Mouse (Mus musculus) thymus, postnatal 25 days (tissue): ENCODE measurements around the gene Fbxw7.

Source experiments
- DNase-seq: peaks from one replicate; pipeline ENCODE4 v3.0.0; 2022

The Fbxw7 gene

GRCm38 (mm10) chr3:84814762-84815381 is at the start of gene Fbxw7:
Fbxw7 (plus strand) TSS chr3:84815268.
- DNase-seq, result no peak

- DNase-seq, result no peak
Measured at GRCm38 (mm10) chr3:84768940-84769339, 46.1 kb upstream of the Fbxw7 start.

GRCm38 (mm10) chr3:84769411-84769810 is 45.7 kb upstream of the Fbxw7 start:
- no peak for DNase-seq

GRCm38 (mm10) chr3:84770518-84770917 is 44.5 kb upstream of the Fbxw7 start:
- no peak for DNase-seq

- no peak for DNase-seq
Measured at GRCm38 (mm10) chr3:84771980-84772379, 43.1 kb upstream of the Fbxw7 start.

- no peak for DNase-seq
Measured at GRCm38 (mm10) chr3:84774246-84775066, 40.6 kb upstream of the Fbxw7 start.

GRCm38 (mm10) chr3:84775067-84775423 is 40.0 kb upstream of the Fbxw7 start:
- DNase-seq, result no peak

GRCm38 (mm10) chr3:84775577-84775976 is 39.5 kb upstream of the Fbxw7 start:
- no peak for DNase-seq

GRCm38 (mm10) chr3:84776084-84776483 is 39.0 kb upstream of the Fbxw7 start:
- no peak for DNase-seq

- DNase-seq, result no peak
Measured at GRCm38 (mm10) chr3:84787914-84788313, 27.2 kb upstream of the Fbxw7 start.

GRCm38 (mm10) chr3:84804036-84804435 is 11.0 kb upstream of the Fbxw7 start:
- no peak for DNase-seq

GRCm38 (mm10) chr3:84806206-84806605 is 8.9 kb upstream of the Fbxw7 start:
- DNase-seq, result no peak

- no peak for DNase-seq
Measured at GRCm38 (mm10) chr3:84807826-84808225, 7.2 kb upstream of the Fbxw7 start.

- DNase-seq, result no peak
Measured at GRCm38 (mm10) chr3:84808906-84809305, 6.2 kb upstream of the Fbxw7 start.

- no peak for DNase-seq
Measured at GRCm38 (mm10) chr3:84810803-84811202, 4.3 kb upstream of the Fbxw7 start.

GRCm38 (mm10) chr3:84813436-84814156 is 1.5 kb upstream of the Fbxw7 start:
- no peak for DNase-seq

GRCm38 (mm10) chr3:84814157-84814761 is 809 bp upstream of the Fbxw7 start:
- DNase-seq, result peak; percentile 100

GRCm38 (mm10) chr3:84815461-84815860 is 393 bp downstream of the Fbxw7 start:
- peak; percentile 80 for DNase-seq

GRCm38 (mm10) chr3:84816951-84817350 is 1.9 kb downstream of the Fbxw7 start:
- DNase-seq, result no peak

GRCm38 (mm10) chr3:84820654-84821201 is 5.7 kb downstream of the Fbxw7 start:
- no peak for DNase-seq

GRCm38 (mm10) chr3:84825990-84826389 is 10.9 kb downstream of the Fbxw7 start:
- no peak for DNase-seq

GRCm38 (mm10) chr3:84826405-84826804 is 11.3 kb downstream of the Fbxw7 start:
- no peak for DNase-seq

- DNase-seq, result no peak
Measured at GRCm38 (mm10) chr3:84826938-84827337, 11.9 kb downstream of the Fbxw7 start.
